Mouse (Mus musculus): ENCODE data around the gene Rap1gds1.

DNA sequence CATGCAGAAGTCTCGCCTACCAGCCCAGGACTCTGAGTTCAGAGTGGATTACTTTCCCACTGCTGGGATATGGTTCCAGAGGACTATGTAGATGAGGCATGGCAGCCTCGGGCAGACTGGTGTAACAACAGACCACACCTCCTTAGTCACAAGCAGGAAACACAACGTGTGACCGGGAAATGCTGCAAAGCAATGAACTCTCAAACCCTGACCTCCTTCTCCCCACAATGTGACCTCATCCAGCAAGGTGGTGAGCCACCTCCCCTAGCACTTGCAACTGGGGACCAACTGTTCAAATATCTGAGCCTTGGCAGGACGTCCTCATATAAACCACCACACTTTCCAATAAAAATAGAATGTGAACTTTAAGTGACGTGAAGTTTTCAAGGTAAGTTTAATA lies 41.8 kb downstream of the Rap1gds1 start:
- TF ChIP-seq CTCF (IDR thresholded peaks at IDR 0.05; ENCODE audit: borderline replicate concordance, extremely low read depth, insufficient read depth, insufficient read length) (no peak), POLR2A (IDR thresholded peaks at IDR 0.05; ENCODE audit: borderline replicate concordance, extremely low read depth, insufficient read depth, insufficient read length, poor library complexity, severe bottlenecking) (no peak)

Data from brain, embryonic 14.5 days (tissue).